Mouse (Mus musculus): ENCODE results near the gene Gns.

DNA sequence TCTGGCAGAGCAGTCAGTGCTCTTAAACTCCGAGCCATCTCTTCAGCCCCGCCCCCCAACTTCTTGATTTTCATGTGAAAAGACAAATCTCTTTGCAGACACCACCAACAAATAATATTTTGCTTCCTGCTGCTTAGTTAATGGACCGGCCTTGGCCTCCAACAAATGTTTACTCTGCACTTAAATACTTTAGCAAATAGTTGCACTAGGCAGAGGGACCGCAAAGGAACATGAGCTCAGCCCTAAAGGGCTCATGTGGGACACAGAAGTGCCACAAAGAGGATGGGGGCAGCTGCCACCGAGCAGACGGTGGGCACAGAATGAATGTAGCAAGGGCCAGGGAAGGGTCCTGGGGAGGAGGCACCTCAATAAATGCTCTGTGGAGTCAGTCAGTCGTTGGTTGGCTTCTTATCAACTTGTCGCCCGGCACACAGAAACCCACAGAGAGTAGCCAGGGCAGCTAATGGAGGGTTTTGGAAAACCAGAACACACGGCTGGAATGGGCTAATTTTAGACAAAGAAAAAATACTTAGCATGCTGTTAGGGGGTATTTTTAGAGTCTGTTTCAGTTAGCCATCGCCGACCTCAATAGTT, 67.2 kb downstream of the Gns start:
- TF ChIP-seq CTCF (IDR thresholded peaks at IDR 0.05; ENCODE audit: borderline replicate concordance, insufficient read depth, low read depth, low read length) = no peak
- no peak for TF ChIP-seq POLR2A (IDR thresholded peaks at IDR 0.05; ENCODE audit: borderline replicate concordance, insufficient read depth, low read length)
